Mouse (Mus musculus) kidney, adult 2 months (tissue): Measurements from ENCODE around the gene Krtap19-3. TPM values are rescaled to one million over a fixed set of nuclear protein-coding genes. Genes with fewer than 3 reads are reported as not detected.

ENCODE experiments used
- DNase-seq: peaks from one replicate; pipeline ENCODE4 v3.0.0; 2021
- H3K27ac ChIP-seq: fragments of 200-500 bp; 2 replicates; pipeline ENCODE4 v1.5.1; 2012; ENCODE audit warnings: low read depth, low read length, control low read depth, inconsistent platforms; ENCODE audit not compliant: insufficient read depth
- H3K27me3 ChIP-seq: fragments of 200-500 bp; replicated peaks from 2 replicates; pipeline ENCODE4 v1.6.1; 2012; ENCODE audit warnings: mild to moderate bottlenecking, moderate library complexity, low read length, inconsistent platforms; ENCODE audit not compliant: control insufficient read depth, insufficient read depth
- H3K36me3 ChIP-seq: fragments of 200-500 bp; 2 replicates; pipeline ENCODE4 v1.6.1; 2012; ENCODE audit warnings: mild to moderate bottlenecking, moderate library complexity, low read length, inconsistent platforms; ENCODE audit not compliant: control insufficient read depth, insufficient read depth
- H3K4me1 ChIP-seq: fragments of 200-500 bp; 2 replicates; pipeline ENCODE4 v1.6.1; 2011; ENCODE audit warnings: low read length; ENCODE audit not compliant: control insufficient read depth, insufficient read depth
- H3K4me3 ChIP-seq: fragments of 200-500 bp; 2 replicates; pipeline ENCODE4 v1.5.1; 2011; ENCODE audit warnings: mild to moderate bottlenecking, low read depth, low read length, control low read depth; ENCODE audit not compliant: insufficient read depth
- CTCF ChIP-seq: fragments of 200-500 bp; conservative IDR thresholded peaks from 2 replicates; pipeline ENCODE4 v1.5.1; 2011; ENCODE audit warnings: low read depth, mild to moderate bottlenecking, control low read depth, low read length, moderate library complexity, mixed read lengths; ENCODE audit not compliant: insufficient read depth, insufficient read length
- POLR2A ChIP-seq: fragments of 200-500 bp; IDR thresholded peaks from one replicate; pipeline ENCODE4 v1.6.1; 2011; ENCODE audit warnings: low read depth, low read length, control low read depth
- WGBS: fragments of 180-500 bp; shearing (Covaris S2); methylation state at CpG from one replicate; pipeline ENCODE4 v1.1.7; 2018; 5-methylcytosine and 5-hydroxymethylcytosine counted together
- polyA plus RNA-seq: library from polyadenylated mRNA; depleted of rRNA; stranded (reverse); fragments of >200 nt; gene quantifications from 2 replicates; pipeline ENCODE4 v1.2.3, GENCODE M21; 2012; rRNA removed

Krtap19-3 gene
- polyA plus RNA-seq = not detected in 2 replicates

- WGBS = 69% methylated on average over 2 of the region's 2 CpGs
- Histone ChIP-seq H3K36me3 (no peaks in the 10 kb centered on the region), H3K4me1 (no peaks in the 10 kb centered on the region), H3K4me3 (no peak within 1 kb of the TSS), H3K27ac (no peak within 1 kb of the TSS), H3K27me3 (no peaks in the 10 kb centered on the region)
- DNase-seq = no peak
- TF ChIP-seq POLR2A (no peak), CTCF (no peak)
These were observed at the start of gene Krtap19-3 for GRCm38 (mm10) chr16:88877938-88878337. Gene Krtap19-3, minus strand, starts transcription at chr16:88878038.

DNA sequence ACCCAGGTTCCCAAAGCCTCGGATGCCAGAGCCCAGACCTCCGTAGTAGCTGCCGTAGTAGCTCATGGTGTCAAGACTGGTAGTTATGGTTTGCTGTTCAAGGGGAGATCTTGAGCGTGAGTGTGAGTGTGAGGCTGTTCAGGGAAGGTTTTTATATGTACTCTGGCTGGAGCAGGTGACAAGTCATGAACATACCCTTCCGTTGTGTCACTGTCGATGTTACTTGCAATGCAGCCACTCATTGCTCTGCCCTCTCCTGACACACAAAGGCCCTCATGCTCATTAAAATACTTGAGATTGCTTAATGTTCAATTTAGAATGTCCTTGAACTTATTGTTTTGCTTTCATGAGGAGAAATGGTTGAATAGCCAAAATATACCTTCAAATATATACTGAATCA lies 18.5 kb upstream of the Krtap19-3 start, which contains the start of gene Krtap19-5:
Gene Krtap19-5 (minus strand): TSS at position 101 of the 400 bp plus-strand sequence.
- WGBS = 94% methylated on average over 6 of the region's 6 CpGs
- Histone ChIP-seq H3K27ac (no peak within 1 kb of the TSS), H3K4me1 (no peaks in the 10 kb centered on the region), H3K36me3 (no peaks in the 10 kb centered on the region), H3K4me3 (no peak within 1 kb of the TSS), H3K27me3 (no peaks in the 10 kb centered on the region)
- DNase-seq = no peak
- no peak for TF ChIP-seq CTCF

GRCm38 (mm10) chr16:88886870-88887269 lies 9.0 kb upstream of the Krtap19-3 start:
- Histone ChIP-seq H3K36me3 (no peaks in the 10 kb centered on the region), H3K4me1 (no peaks in the 10 kb centered on the region), H3K27ac (no peak overlapping the region), H3K27me3 (no peaks in the 10 kb centered on the region), H3K4me3 (no peak overlapping the region)
- no peak for DNase-seq
- TF ChIP-seq POLR2A = no peak
- TF ChIP-seq CTCF = no peak
- WGBS = 82% methylated on average over 6 of the region's 6 CpGs

GRCm38 (mm10) chr16:88884989-88885388 lies 7.2 kb upstream of the Krtap19-3 start, which contains the start of gene Krtap19-4:
Gene Krtap19-4, minus strand, starts transcription at chr16:88885089.
- Histone ChIP-seq H3K36me3 (no peaks in the 10 kb centered on the region), H3K4me1 (no peaks in the 10 kb centered on the region), H3K27me3 (no peaks in the 10 kb centered on the region), H3K27ac (no peak within 1 kb of the TSS), H3K4me3 (no peak within 1 kb of the TSS)
- DNase-seq = no peak
- TF ChIP-seq POLR2A (no peak), CTCF (no peak)
- WGBS = 92% methylated on average over 5 of the region's 5 CpGs

DNA sequence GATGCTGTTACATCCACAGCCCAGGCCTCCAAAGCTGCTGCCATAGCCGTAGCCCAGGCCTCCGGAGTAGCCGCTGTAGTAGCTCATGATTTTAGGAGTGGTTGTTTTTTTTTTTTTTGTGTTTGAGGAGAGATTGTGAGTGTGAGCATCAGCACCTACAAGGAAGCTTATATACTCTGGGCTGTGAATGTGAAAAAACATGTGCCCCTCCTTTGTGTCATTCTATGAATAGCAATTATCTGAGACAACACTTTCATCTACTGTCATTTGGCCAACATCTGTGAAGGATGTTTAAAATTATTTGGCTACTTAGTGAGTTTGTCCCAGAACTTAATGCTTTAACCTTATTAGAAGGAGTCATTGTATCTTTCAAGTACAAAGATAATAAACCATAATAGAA lies 3.7 kb downstream of the Krtap19-3 start, which contains the start of gene Krtap19-2:
Gene Krtap19-2 (minus strand): TSS at position 101 of the 400 bp plus-strand sequence.
- no peaks in the 10 kb centered on the region for H3K27me3 ChIP-seq
- 95% methylated on average over 3 of the region's 3 CpGs for WGBS
- no peaks in the 10 kb centered on the region for H3K4me1 ChIP-seq
- H3K36me3 ChIP-seq = no peaks in the 10 kb centered on the region
- TF ChIP-seq POLR2A = no peak
- TF ChIP-seq CTCF = no peak
- DNase-seq = no peak
- H3K27ac ChIP-seq = no peak within 1 kb of the TSS
- no peak within 1 kb of the TSS for H3K4me3 ChIP-seq

- no peaks in the 10 kb centered on the region for H3K4me1 ChIP-seq
- TF ChIP-seq CTCF (no peak), POLR2A (no peak)
- 90% methylated on average over 6 of the region's 6 CpGs for WGBS
These were observed 8.5 kb downstream of the Krtap19-3 start, which contains the start of gene Krtap19-1 for GRCm38 (mm10) chr16:88869311-88869710. Gene Krtap19-1, minus strand, starts transcription at chr16:88869411.

DNA sequence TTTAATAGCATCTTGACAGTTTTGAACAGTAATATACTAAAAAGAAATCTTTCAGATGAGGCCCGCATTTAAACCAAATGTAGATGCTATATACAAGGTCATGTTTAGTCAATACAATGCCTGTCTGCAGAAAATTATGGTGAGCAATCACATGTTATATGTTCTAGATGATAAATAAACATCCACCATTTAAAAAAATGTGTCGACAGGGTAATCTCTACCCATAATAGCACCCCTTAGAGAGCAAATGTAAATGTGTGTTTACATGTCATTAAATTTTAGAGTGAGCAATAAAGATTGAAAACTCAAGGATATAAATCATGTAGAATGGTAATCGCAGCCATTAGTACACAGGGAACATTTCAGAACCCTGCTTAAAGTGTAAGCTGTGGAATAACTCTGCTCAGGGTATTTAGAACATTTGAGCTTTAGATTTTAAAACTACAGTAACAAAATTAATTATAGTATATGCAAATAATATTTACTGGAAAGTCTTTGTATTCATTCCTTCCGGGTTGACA lies 12.9 kb downstream of the Krtap19-3 start:
- H3K36me3 ChIP-seq = no peaks in the 10 kb centered on the region
- H3K4me1 ChIP-seq = no peaks in the 10 kb centered on the region
- WGBS = 54% methylated on average over 4 of the region's 4 CpGs
- H3K4me3 ChIP-seq = no peak overlapping the region
- no peak for DNase-seq
- H3K27ac ChIP-seq = no peak overlapping the region
- TF ChIP-seq CTCF (no peak), POLR2A (no peak)
- H3K27me3 ChIP-seq = no peaks in the 10 kb centered on the region

More at GRCm38 (mm10) chr16:88869311-88869710, 8.5 kb downstream of the Krtap19-3 start, which contains the start of gene Krtap19-1:
- H3K36me3 ChIP-seq = no peaks in the 10 kb centered on the region
- H3K4me3 ChIP-seq = no peak within 1 kb of the TSS
- DNase-seq = no peak
- no peak within 1 kb of the TSS for H3K27ac ChIP-seq
- H3K27me3 ChIP-seq = no peaks in the 10 kb centered on the region
